Mouse (Mus musculus): Measurements from ENCODE around the gene Arhgap5. TPM values are rescaled to one million over a fixed set of nuclear protein-coding genes. Genes with fewer than 3 reads are reported as not detected.

Arhgap5 gene
- 74.7 and 80.7 TPM in 2 replicates for polyA plus RNA-seq (2012; rRNA removed)

GRCm38 (mm10) chr12:52503456-52504320 is at the start of gene Arhgap5:
Arhgap5 (plus strand) TSS chr12:52503972.
- Histone ChIP-seq H3K4me3 (replicated peaks; ENCODE audit: insufficient read depth, low read depth, low read length) (peak within 1 kb of the TSS; percentile 97), H3K27me3 (ENCODE audit: control insufficient read depth, insufficient read depth, low read length) (no peaks in the 10 kb centered on the region), H3K4me1 (ENCODE audit: control insufficient read depth, insufficient read depth, low read length) (no peaks in the 10 kb centered on the region), H3K27ac (ENCODE audit: insufficient read depth, low read length) (peak within 1 kb of the TSS; percentile 67)
- WGBS = under 1% methylated on average over 94 of the region's 119 CpGs
- TF ChIP-seq POLR2A (IDR thresholded peaks at IDR 0.05; ENCODE audit: borderline replicate concordance, insufficient read depth, low read length) (peak; percentile 97), CTCF (IDR thresholded peaks at IDR 0.05; ENCODE audit: borderline replicate concordance, insufficient read depth, low read depth, low read length) (no peak)
- DNase-seq = peak; percentile 94 to 97

DNA sequence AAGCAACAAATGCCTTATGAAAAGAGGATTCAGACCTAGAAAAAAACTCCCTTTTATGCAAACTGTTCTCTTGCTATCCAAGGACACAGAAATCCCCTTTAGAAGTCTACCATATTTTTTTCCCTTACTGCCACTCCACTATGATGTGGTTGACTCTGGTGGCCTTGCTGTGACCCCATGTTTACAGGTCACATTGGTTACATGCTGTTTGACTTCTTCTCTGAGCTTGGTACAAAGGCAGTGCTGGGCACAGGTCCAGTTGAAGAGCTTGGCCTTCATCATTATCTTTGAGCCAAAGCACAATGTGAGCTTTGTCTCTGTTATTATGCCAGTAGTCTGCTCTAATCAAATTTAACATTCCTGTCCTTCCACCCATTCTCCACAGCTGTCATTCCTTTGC is 39.2 kb upstream of the Arhgap5 start:
- TF ChIP-seq POLR2A (IDR thresholded peaks at IDR 0.05; ENCODE audit: borderline replicate concordance, insufficient read depth, low read length) = no peak
- TF ChIP-seq CTCF (IDR thresholded peaks at IDR 0.05; ENCODE audit: borderline replicate concordance, insufficient read depth, low read depth, low read length) = no peak
- H3K4me3 ChIP-seq (replicated peaks; ENCODE audit: insufficient read depth, low read depth, low read length) = no peak overlapping the region
- no peaks in the 10 kb centered on the region for H3K27me3 ChIP-seq (ENCODE audit: control insufficient read depth, insufficient read depth, low read length)
- H3K27ac ChIP-seq (ENCODE audit: insufficient read depth, low read length) = no peak overlapping the region
- no peaks in the 10 kb centered on the region for H3K4me1 ChIP-seq (ENCODE audit: control insufficient read depth, insufficient read depth, low read length)
- DNase-seq = peak in 1 of 2 experiments; percentile 14

DNA sequence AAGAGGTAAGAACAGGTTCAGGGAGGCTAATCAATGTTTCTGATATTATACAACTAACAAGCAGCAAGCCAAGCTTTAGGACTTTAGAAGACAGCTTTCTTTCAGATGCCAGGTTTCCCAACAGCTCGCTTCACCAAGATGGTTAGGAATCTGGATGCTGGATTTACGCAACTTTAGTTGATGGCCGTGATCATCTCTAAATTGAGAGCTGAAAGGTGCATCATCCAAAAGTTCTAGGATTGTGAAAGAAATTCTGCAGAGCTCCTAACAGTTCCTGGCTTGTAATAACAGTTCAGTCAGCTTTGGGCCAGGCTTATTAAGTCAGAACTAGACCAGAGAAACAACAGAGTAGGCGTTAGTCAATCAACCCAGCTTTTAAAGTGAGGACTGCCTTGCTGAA is 32.2 kb upstream of the Arhgap5 start:
- H3K27ac ChIP-seq (ENCODE audit: insufficient read depth, low read length) = no peak overlapping the region
- no peak overlapping the region for H3K4me3 ChIP-seq (replicated peaks; ENCODE audit: insufficient read depth, low read depth, low read length)
- WGBS = 90% methylated on average over 4 of the region's 4 CpGs
- no peak for DNase-seq
- H3K27me3 ChIP-seq (ENCODE audit: control insufficient read depth, insufficient read depth, low read length) = no peaks in the 10 kb centered on the region; the same call in 1 of the 2 replicates
- no peaks in the 10 kb centered on the region for H3K4me1 ChIP-seq (ENCODE audit: control insufficient read depth, insufficient read depth, low read length)
- TF ChIP-seq POLR2A (IDR thresholded peaks at IDR 0.05; ENCODE audit: borderline replicate concordance, insufficient read depth, low read length) (no peak), CTCF (IDR thresholded peaks at IDR 0.05; ENCODE audit: borderline replicate concordance, insufficient read depth, low read depth, low read length) (no peak)

DNA sequence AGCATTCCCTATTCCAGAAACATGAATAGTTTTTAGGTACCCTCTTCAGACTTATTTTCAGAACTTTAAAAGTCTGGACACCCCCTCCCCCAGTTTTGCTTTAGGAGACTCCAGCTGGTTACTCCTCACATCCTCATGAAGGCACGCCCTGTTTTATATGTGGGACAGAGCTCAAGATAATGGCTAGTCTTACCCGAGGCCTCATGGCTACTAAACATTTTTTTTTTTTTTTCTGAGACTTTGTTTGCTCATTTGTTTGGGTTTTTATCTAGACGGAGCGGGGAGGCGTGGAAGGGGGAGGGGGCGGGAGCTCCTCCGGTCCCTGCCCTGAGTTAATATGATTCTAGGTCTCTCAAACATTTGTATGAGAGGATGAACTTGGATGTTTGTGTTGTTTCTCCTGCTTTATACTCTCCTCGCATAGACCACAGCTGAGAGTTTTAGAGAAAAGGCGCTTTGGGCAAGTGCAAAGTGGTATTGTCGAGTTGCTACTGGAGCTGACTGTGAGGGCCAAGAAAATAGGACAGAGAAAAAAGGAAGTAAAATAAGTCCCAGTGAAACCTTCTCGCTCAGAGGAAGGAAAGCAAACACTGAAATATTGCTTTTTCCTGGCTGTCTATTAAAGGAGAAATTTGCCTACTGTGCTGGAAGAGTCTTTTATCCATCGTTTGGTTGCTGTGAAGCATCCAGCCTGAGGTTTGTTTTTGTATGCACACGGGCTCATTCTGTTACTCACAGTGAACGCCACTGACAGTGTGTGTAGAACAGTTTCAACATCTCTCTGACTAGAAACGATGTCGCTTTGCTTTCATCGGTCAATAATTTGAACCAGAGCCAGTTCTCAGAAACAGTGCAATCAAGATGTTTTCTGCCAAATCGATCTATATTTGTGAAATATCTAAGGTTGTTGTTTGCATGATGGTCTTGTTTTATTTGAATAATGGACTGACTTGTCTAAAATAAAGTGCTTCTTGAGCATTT is 29.5 kb upstream of the Arhgap5 start:
- no peaks in the 10 kb centered on the region; the same call in 1 of the 2 replicates for H3K27me3 ChIP-seq (ENCODE audit: control insufficient read depth, insufficient read depth, low read length)
- no peak for TF ChIP-seq CTCF (IDR thresholded peaks at IDR 0.05; ENCODE audit: borderline replicate concordance, insufficient read depth, low read depth, low read length)
- TF ChIP-seq POLR2A (IDR thresholded peaks at IDR 0.05; ENCODE audit: borderline replicate concordance, insufficient read depth, low read length) = no peak
- 39% methylated on average over 18 of the region's 18 CpGs for WGBS
- no peaks in the 10 kb centered on the region for H3K4me1 ChIP-seq (ENCODE audit: control insufficient read depth, insufficient read depth, low read length)
- peak in 1 of 2 experiments; percentile 40 for DNase-seq
- H3K27ac ChIP-seq (ENCODE audit: insufficient read depth, low read length) = no peak overlapping the region
- no peak overlapping the region for H3K4me3 ChIP-seq (replicated peaks; ENCODE audit: insufficient read depth, low read depth, low read length)

DNA sequence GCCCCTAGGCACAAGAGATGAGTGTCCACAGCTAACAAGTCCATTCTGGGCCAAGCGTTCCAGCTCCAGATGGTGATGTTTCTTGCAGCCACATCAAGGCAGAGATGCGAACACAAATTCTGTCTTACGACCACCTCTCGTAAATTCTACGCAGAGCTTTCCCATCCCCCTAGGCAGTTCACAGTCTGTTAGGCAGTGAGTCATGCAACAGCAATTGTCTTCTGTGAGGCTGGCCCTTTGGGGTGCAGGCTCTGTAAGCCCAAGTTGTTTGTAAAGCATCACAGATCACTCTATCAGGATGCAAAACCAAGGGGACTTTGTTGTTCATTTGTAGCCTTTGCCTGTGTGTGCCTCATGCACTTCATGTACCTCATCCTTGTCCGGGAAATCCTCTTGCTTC is 27.7 kb upstream of the Arhgap5 start:
- no peak overlapping the region for H3K27ac ChIP-seq (ENCODE audit: insufficient read depth, low read length)
- no peak overlapping the region for H3K4me3 ChIP-seq (replicated peaks; ENCODE audit: insufficient read depth, low read depth, low read length)
- WGBS = 56% methylated on average over 6 of the region's 6 CpGs
- no peaks in the 10 kb centered on the region; the same call in 1 of the 2 replicates for H3K27me3 ChIP-seq (ENCODE audit: control insufficient read depth, insufficient read depth, low read length)
- no peaks in the 10 kb centered on the region for H3K4me1 ChIP-seq (ENCODE audit: control insufficient read depth, insufficient read depth, low read length)
- TF ChIP-seq CTCF (IDR thresholded peaks at IDR 0.05; ENCODE audit: borderline replicate concordance, insufficient read depth, low read depth, low read length) (no peak), POLR2A (IDR thresholded peaks at IDR 0.05; ENCODE audit: borderline replicate concordance, insufficient read depth, low read length) (no peak)
- DNase-seq = no peak

DNA sequence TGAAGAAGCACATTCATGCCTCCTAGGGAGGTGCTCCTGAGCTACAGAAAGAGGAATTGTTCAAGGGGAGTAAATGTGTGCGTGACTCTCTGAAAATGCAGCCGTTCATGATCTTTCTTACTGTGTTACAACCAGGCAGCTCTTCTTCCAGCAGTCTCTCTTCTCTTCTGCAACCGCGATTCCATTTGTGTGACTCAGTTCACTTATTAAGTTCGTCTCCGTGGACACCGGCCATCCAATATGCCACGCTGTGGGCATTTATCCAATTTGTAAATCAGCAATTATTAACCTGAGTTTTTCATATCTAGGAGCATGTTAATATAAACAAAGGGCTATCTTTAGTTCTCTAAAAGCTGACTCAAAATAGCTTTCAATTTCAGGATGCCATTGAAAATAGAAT is 25.2 kb upstream of the Arhgap5 start:
- no peak overlapping the region for H3K27ac ChIP-seq (ENCODE audit: insufficient read depth, low read length)
- no peak for DNase-seq
- WGBS = 23% methylated on average over 8 of the region's 8 CpGs
- H3K4me1 ChIP-seq (ENCODE audit: control insufficient read depth, insufficient read depth, low read length) = no peaks in the 10 kb centered on the region
- TF ChIP-seq POLR2A (IDR thresholded peaks at IDR 0.05; ENCODE audit: borderline replicate concordance, insufficient read depth, low read length) (no peak), CTCF (IDR thresholded peaks at IDR 0.05; ENCODE audit: borderline replicate concordance, insufficient read depth, low read depth, low read length) (no peak)
- no peaks in the 10 kb centered on the region for H3K27me3 ChIP-seq (ENCODE audit: control insufficient read depth, insufficient read depth, low read length)
- no peak overlapping the region for H3K4me3 ChIP-seq (replicated peaks; ENCODE audit: insufficient read depth, low read depth, low read length)

DNA sequence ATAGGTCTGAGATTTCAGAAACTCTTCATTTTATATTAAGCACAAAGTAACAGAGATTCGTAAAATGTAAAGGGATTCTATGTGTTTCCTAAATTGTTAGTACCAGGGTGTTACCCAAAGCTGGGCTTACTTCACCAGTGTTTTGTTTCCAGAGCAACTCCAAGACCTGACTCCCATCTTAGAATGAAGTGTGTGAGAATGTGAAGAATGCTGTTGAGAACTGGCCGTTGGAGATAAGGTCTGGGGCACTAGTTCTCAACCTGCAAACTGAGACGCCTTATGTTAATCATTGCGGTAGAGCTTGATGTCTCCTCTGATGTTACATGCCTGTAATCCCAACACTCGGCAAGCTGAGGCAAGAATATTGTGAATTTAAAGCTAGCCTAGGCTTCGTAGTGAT is 24.4 kb upstream of the Arhgap5 start:
- no peaks in the 10 kb centered on the region for H3K27me3 ChIP-seq (ENCODE audit: control insufficient read depth, insufficient read depth, low read length)
- TF ChIP-seq POLR2A (IDR thresholded peaks at IDR 0.05; ENCODE audit: borderline replicate concordance, insufficient read depth, low read length) (no peak), CTCF (IDR thresholded peaks at IDR 0.05; ENCODE audit: borderline replicate concordance, insufficient read depth, low read depth, low read length) (no peak)
- DNase-seq = no peak
- 88% methylated on average over 6 of the region's 6 CpGs for WGBS
- H3K4me3 ChIP-seq (replicated peaks; ENCODE audit: insufficient read depth, low read depth, low read length) = no peak overlapping the region
- no peaks in the 10 kb centered on the region for H3K4me1 ChIP-seq (ENCODE audit: control insufficient read depth, insufficient read depth, low read length)
- H3K27ac ChIP-seq (ENCODE audit: insufficient read depth, low read length) = no peak overlapping the region
